In genomic region chr14:23689681-23690080, GRCm38 (mm10) we compare ENCODE assay signal across 21 mouse cellular contexts.
DNase-seq lines count a peak whose midpoint lies in the region; ATAC-seq and TF ChIP-seq lines count a peak whose summit lies in the region.
"Had no signal": no experiment of that assay in that cellular context is flagged by ENCODE, and none has a peak within 500 bp of the region (broad histone marks: within the 10 kb centered on the region; RNA-seq: fewer than 3 reads in every experiment).

No protein-coding gene starts in this region.

- no peak overlapping the region for H3K4me2 ChIP-seq in kidney, embryonic 15.5 days
- no peak overlapping the region for H3K4me2 ChIP-seq in limb, embryonic 12.5 days
- H3K4me2 ChIP-seq in midbrain, embryonic 16.5 days (ENCODE audit: low read length): no peak overlapping the region
- H3K4me2 ChIP-seq in liver, postnatal 0 days (ENCODE audit: low read depth, low read length): no peak overlapping the region
- H3K4me2 ChIP-seq: hindbrain, embryonic 13.5 days; midbrain, embryonic 12.5 days had no signal

- 46% methylated on average over 5 of the region's 5 CpGs for whole genome bisulfite sequencing in kidney, embryonic 15.5 days
- 55% methylated on average over 5 of the region's 5 CpGs for WGBS in embryonic facial prominence, embryonic 10.5 days
- 41% methylated on average over 5 of the region's 5 CpGs for WGBS in limb, embryonic 12.5 days
- WGBS in midbrain, embryonic 16.5 days: 67% methylated on average over 5 of the region's 5 CpGs
- 54% methylated on average over 5 of the region's 5 CpGs for WGBS in liver, postnatal 0 days (ENCODE audit: insufficient replicate concordance)

- ATAC-seq in kidney, embryonic 15.5 days (replicated peaks; ENCODE audit: low FRiP score): 0 out of 2 replicates have a peak, but pooled peaks have one; percentile 29
- ATAC-seq in limb, embryonic 12.5 days (ENCODE audit: insufficient number of reproducible peaks, insufficient read depth, low FRiP score, low TSS enrichment, low read depth): peak; percentile 68; the same call in 1 of the 2 replicates
- ATAC-seq in midbrain, embryonic 16.5 days: no peak
- no peak for ATAC-seq in liver, postnatal 0 days
- ATAC-seq: forebrain, postnatal 0 days; inflammation-experienced regulatory T-cells, adult 6 months; lung, postnatal 0 days had no signal

- H3K4me1 ChIP-seq in kidney, embryonic 15.5 days: no peaks in the 10 kb centered on the region
- peaks cover 16% of the 10 kb centered on the region for H3K4me1 ChIP-seq in embryonic facial prominence, embryonic 10.5 days
- peaks cover 14% of the 10 kb centered on the region for H3K4me1 ChIP-seq in limb, embryonic 12.5 days (replicated peaks)
- no peaks in the 10 kb centered on the region for H3K4me1 ChIP-seq in midbrain, embryonic 16.5 days (ENCODE audit: control insufficient read depth, insufficient read depth, low read length)
- H3K4me1 ChIP-seq in liver, postnatal 0 days (ENCODE audit: insufficient read depth): no peaks in the 10 kb centered on the region
- H3K4me1 ChIP-seq: hindbrain, embryonic 13.5 days; midbrain, embryonic 12.5 days had no signal

- no peak overlapping the region for H3K27ac ChIP-seq in kidney, embryonic 15.5 days
- H3K27ac ChIP-seq in embryonic facial prominence, embryonic 10.5 days (replicated peaks): no peak overlapping the region
- H3K27ac ChIP-seq in limb, embryonic 12.5 days: no peak overlapping the region
- no peak overlapping the region for H3K27ac ChIP-seq in midbrain, embryonic 16.5 days (ENCODE audit: low read length)
- H3K27ac ChIP-seq in liver, postnatal 0 days (ENCODE audit: low read depth): no peak overlapping the region
- H3K27ac ChIP-seq: hindbrain, embryonic 13.5 days; layer of hippocampus, adult 2 months; midbrain, embryonic 12.5 days had no signal

- no peak for DNase-seq in kidney, postnatal 36 days
- peak; percentile 54 for DNase-seq in embryonic facial prominence, embryonic 10.5 days (ENCODE audit: low spot score)
- peak; percentile 46 for DNase-seq in forelimb bud, embryonic 11.5 days (ENCODE audit: low read depth, low spot score)
- no peak for DNase-seq in liver, postnatal 0 days
- DNase-seq in testis, postnatal 14 days (ENCODE audit: low spot score): no peak
- DNase-seq: adrenal gland, postnatal 25 days; cerebellum, adult 9-11 months; forebrain, postnatal 0 days; heart, postnatal 36 days; kidney, adult 18-20 months; kidney, postnatal 14 days; right cerebral cortex, postnatal 14 days; thymus, postnatal 25 days had no signal

- H3K36me3 ChIP-seq in kidney, embryonic 15.5 days: no peaks in the 10 kb centered on the region
- no peaks in the 10 kb centered on the region for H3K36me3 ChIP-seq in embryonic facial prominence, embryonic 10.5 days (replicated peaks)
- H3K36me3 ChIP-seq in limb, embryonic 12.5 days: no peaks in the 10 kb centered on the region
- no peaks in the 10 kb centered on the region for H3K36me3 ChIP-seq in midbrain, embryonic 16.5 days (ENCODE audit: control insufficient read depth, insufficient read depth, low read length)
- no peaks in the 10 kb centered on the region for H3K36me3 ChIP-seq in liver, postnatal 0 days (replicated peaks; ENCODE audit: insufficient read depth, low read length)
- H3K36me3 ChIP-seq: hindbrain, embryonic 13.5 days; midbrain, embryonic 12.5 days had no signal

- no peak for TF ChIP-seq CTCF in liver, postnatal 0 days (IDR thresholded peaks at IDR 0.05; ENCODE audit: low read depth)

- H3K27me3 ChIP-seq in kidney, embryonic 15.5 days: no peaks in the 10 kb centered on the region
- H3K27me3 ChIP-seq in embryonic facial prominence, embryonic 10.5 days (replicated peaks; ENCODE audit: low read depth, poor library complexity, severe bottlenecking): no peaks in the 10 kb centered on the region
- H3K27me3 ChIP-seq in limb, embryonic 12.5 days: peaks cover 12% of the 10 kb centered on the region; the same call in 1 of the 2 replicates
- no peaks in the 10 kb centered on the region for H3K27me3 ChIP-seq in midbrain, embryonic 16.5 days (ENCODE audit: control insufficient read depth, insufficient read depth, low read depth, low read length)
- H3K27me3 ChIP-seq in liver, postnatal 0 days (ENCODE audit: insufficient read depth, low read length): no peaks in the 10 kb centered on the region
- H3K27me3 ChIP-seq: hindbrain, embryonic 13.5 days; midbrain, embryonic 12.5 days had no signal

- no peak overlapping the region for H3K9ac ChIP-seq in kidney, embryonic 15.5 days
- no peak overlapping the region for H3K9ac ChIP-seq in limb, embryonic 12.5 days (replicated peaks)
- H3K9ac ChIP-seq in midbrain, embryonic 16.5 days (ENCODE audit: low read depth, low read length): no peak overlapping the region
- no peak overlapping the region for H3K9ac ChIP-seq in liver, postnatal 0 days (replicated peaks)
- H3K9ac ChIP-seq: forebrain, postnatal 0 days; hindbrain, embryonic 13.5 days; midbrain, embryonic 12.5 days had no signal

- no peak for TF ChIP-seq EP300 in liver, postnatal 0 days (IDR thresholded peaks at IDR 0.05; ENCODE audit: low read depth)

- H3K9me3 ChIP-seq in kidney, embryonic 15.5 days (replicated peaks): no peaks in the 10 kb centered on the region
- H3K9me3 ChIP-seq in embryonic facial prominence, embryonic 10.5 days: no peaks in the 10 kb centered on the region
- H3K9me3 ChIP-seq in limb, embryonic 12.5 days: no peaks in the 10 kb centered on the region
- H3K9me3 ChIP-seq in midbrain, embryonic 16.5 days (replicated peaks; ENCODE audit: control insufficient read depth, low read length, poor library complexity, severe bottlenecking): no peaks in the 10 kb centered on the region
- no peaks in the 10 kb centered on the region for H3K9me3 ChIP-seq in liver, postnatal 0 days (ENCODE audit: low read length)
- H3K9me3 ChIP-seq: hindbrain, embryonic 13.5 days; midbrain, embryonic 12.5 days had no signal

- H3K4me3 ChIP-seq in kidney, embryonic 15.5 days (replicated peaks): no peak overlapping the region
- H3K4me3 ChIP-seq in embryonic facial prominence, embryonic 10.5 days: no peak overlapping the region
- no peak overlapping the region for H3K4me3 ChIP-seq in limb, embryonic 12.5 days (replicated peaks)
- H3K4me3 ChIP-seq in midbrain, embryonic 16.5 days (ENCODE audit: low read depth, low read length): no peak overlapping the region
- H3K4me3 ChIP-seq in liver, postnatal 0 days (ENCODE audit: low read depth, low read length): no peak overlapping the region
- H3K4me3 ChIP-seq: hindbrain, embryonic 13.5 days; layer of hippocampus, adult 2 months; midbrain, embryonic 12.5 days had no signal

Comparison
In these comparisons a context has a peak if more than half of its experiments do, and no peak if none do; other contexts are left out.
1. ATAC-seq: peak in kidney, embryonic 15.5 days (single experiment) and limb, embryonic 12.5 days (single experiment); none in midbrain, embryonic 16.5 days (single experiment) and liver, postnatal 0 days (single experiment).
2. DNase-seq: peak in embryonic facial prominence, embryonic 10.5 days (single experiment) and forelimb bud, embryonic 11.5 days (single experiment); none in kidney, postnatal 36 days (0 of 2), liver, postnatal 0 days (single experiment) and testis, postnatal 14 days (single experiment).